Mouse (Mus musculus): ENCODE measurements around the gene Tcam1.
"Not testable (repeated sequence)": the region's sequence is repeated elsewhere in the genome, so short reads cannot be mapped to it uniquely, and the experiment has no call there.

Tcam1 gene

DNA sequence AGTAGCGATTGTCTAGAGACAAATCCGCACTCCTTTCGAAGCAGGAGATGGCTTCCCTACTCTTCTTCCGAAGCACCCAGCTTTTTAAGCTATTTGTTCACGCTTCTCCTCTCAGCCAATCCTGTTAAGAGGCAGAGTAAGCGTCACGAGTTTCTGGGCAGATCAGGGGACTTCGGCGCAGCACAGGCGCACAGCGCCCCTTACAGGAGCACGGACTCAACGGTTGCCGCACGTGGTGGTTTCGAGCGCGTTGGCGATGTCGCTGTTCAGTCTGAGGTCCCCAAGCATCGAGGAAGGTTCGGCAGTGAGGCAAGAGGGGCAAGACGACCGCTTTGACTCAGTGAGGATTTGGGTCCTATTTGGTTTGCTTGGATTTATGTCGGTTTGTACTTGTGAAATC is at the start of gene Tcam1:
Gene Tcam1, plus strand, starts transcription at position 219 of the 400 bp plus-strand sequence.
- peak; percentile 89 for DNase-seq (ENCODE audit: low spot score)

DNA sequence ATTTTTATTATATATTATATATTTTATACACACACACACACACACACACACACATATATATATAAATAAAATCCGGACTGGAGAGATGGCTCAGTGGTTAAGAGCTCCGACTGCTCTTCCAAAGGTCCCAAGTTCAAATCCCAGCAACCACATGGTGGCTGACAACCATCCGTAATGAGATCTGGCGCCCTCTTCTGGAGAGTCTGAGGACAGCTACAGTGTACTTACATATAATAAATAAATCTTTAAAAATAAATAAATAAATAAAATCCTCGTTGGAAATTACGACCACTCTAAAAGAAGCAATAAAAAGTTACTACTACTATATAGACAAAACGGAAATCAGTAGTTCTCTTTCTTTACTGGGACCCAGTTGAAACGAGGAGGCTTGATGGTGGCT is 42.5 kb upstream of the Tcam1 start:
- DNase-seq (ENCODE audit: low spot score), result not testable (repeated sequence)

- DNase-seq (ENCODE audit: low spot score), result no peak
Measured at GRCm38 (mm10) chr11:106246834-106247233, 29.6 kb upstream of the Tcam1 start.

- DNase-seq (ENCODE audit: low spot score), result peak; percentile 40
Measured at GRCm38 (mm10) chr11:106249326-106249725, 27.1 kb upstream of the Tcam1 start.

- no peak for DNase-seq (ENCODE audit: low spot score)
Measured at GRCm38 (mm10) chr11:106254767-106255166, 21.7 kb upstream of the Tcam1 start.

GRCm38 (mm10) chr11:106255174-106255573 is 21.3 kb upstream of the Tcam1 start:
- DNase-seq (ENCODE audit: low spot score), result no peak

DNA sequence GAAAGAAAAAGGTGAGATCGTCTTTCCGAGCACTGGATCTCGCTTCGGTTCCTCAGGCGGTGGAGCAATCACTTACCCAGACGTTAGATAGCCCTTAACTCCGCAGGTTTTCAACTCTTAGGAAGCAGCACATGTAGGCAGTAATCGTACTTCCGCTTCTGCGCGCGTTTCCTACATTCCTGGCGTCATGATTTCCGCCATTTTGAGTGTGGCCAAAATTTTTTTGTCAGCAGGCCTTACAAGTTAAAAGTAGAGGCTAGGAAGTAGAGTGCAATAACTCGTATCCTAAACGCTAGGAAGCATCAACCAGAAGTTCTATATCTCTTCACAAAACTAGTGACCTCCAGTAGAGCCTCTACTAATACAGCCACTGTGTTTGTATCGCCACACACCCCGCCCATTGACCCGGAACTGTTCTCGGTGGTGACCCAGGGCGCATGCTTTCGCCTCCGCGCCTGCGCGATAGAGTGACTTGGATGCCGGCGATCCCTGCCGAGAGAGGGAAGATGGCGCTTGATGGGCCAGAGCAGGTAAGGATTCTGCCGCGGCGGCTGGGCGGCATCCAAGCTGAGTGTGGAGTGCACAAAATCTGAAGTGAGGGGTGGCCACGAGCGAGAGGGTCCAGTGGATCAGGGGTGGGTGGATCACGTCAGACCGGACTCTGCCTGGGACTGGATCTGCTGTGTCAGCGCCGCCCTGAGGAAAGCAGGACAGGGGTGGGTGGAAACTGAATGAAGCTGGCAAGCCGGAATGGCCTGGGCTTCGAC is 20.6 kb upstream of the Tcam1 start, which contains the start of the genes Ftsj3 and Psmc5:
Gene Ftsj3, minus strand, starts transcription at position 395 of the 767 bp plus-strand sequence.
Gene Psmc5, plus strand, starts transcription at position 470 of the 767 bp plus-strand sequence.
- DNase-seq (ENCODE audit: low spot score), result peak; percentile 96

DNA sequence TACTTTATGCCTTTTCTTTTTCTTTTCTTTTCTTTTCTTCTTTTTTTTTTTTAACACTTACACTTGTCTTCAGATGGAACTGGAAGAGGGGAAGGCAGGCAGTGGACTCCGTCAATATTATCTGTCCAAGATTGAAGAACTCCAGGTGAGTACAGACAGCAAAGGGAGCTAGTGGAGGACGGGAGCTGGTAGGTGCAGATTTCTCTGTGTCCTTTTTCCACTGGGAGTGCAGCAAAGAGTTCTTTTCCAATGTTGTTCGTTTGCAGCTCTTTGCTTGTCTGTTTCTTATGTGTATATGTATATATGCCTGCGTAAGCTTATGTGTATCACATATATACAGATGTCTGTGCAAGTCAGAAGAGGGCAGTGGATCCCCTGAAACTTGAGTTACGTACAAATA is 19.7 kb upstream of the Tcam1 start:
- no peak for DNase-seq (ENCODE audit: low spot score)

GRCm38 (mm10) chr11:106260826-106261450 is 15.5 kb upstream of the Tcam1 start:
- no peak for DNase-seq (ENCODE audit: low spot score)

- DNase-seq (ENCODE audit: low spot score), result no peak
Measured at GRCm38 (mm10) chr11:106263963-106264362, 12.5 kb upstream of the Tcam1 start.

DNA sequence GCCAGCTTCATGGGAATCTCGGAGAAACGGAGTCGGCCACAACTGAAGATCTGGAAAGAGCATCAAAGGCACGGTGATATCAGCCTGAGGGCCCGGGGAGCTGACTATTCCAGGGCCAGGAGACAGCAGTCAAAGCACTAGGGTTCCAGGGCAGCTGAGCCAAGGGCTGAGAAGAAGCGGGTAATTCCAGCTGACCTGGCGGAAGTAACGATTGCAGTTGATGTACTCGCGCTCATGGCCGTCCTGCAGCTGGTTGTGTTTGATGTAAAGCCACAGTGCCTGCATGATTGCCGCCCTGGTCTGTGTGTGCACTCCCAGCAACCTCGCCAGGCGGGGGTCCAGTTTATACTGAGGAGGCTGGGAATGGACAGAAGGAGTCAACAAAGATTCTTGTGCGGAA is 11.5 kb upstream of the Tcam1 start:
- DNase-seq (ENCODE audit: low spot score), result no peak

DNA sequence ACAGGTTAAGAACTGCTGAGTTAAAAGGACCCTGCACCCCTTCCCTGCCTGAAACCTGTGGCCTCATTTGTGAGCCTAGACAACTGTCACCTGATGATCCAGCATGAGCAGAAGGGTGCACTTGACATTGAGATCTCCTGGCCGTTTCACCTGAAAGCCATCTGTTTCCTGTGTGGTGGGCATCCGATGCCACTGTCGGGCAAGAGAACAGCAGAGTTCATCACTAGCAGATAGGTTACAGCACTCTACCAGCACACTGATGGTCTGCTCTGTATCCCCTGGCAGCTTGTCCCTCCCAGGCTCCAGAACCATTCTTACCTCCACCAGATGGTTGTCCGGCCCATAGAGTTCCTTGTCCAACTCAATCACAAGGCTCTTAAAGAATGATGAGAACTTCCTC is 10.9 kb upstream of the Tcam1 start:
- no peak for DNase-seq (ENCODE audit: low spot score)

- DNase-seq (ENCODE audit: low spot score), result no peak
Measured at GRCm38 (mm10) chr11:106266431-106266830, 10.0 kb upstream of the Tcam1 start.

GRCm38 (mm10) chr11:106267311-106267852 is 9.1 kb upstream of the Tcam1 start:
- DNase-seq (ENCODE audit: low spot score), result no peak

- DNase-seq (ENCODE audit: low spot score), result no peak
Measured at GRCm38 (mm10) chr11:106267871-106268270, 8.6 kb upstream of the Tcam1 start.

GRCm38 (mm10) chr11:106268326-106269059 is 8.0 kb upstream of the Tcam1 start:
- peak; percentile 53 for DNase-seq (ENCODE audit: low spot score)

DNA sequence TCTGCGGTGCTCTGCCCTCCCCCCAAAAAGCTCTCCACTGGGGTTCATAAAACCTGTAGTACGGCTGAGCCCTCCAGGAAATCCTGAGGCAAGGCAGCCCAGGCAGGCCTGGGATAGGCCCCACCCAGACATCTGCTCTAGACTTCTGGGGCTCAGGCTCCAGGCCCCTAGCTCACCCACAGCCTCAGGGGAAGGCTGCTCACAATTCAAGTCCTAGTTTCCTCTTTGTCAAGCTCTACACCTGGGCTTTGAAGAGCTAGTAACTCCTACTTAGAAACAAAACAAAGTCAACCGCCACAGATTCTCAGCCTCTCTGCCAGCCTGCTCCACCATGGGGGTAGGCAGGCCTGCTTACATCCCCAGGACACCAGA is 7.4 kb upstream of the Tcam1 start:
- DNase-seq (ENCODE audit: low spot score), result peak; percentile 17

DNA sequence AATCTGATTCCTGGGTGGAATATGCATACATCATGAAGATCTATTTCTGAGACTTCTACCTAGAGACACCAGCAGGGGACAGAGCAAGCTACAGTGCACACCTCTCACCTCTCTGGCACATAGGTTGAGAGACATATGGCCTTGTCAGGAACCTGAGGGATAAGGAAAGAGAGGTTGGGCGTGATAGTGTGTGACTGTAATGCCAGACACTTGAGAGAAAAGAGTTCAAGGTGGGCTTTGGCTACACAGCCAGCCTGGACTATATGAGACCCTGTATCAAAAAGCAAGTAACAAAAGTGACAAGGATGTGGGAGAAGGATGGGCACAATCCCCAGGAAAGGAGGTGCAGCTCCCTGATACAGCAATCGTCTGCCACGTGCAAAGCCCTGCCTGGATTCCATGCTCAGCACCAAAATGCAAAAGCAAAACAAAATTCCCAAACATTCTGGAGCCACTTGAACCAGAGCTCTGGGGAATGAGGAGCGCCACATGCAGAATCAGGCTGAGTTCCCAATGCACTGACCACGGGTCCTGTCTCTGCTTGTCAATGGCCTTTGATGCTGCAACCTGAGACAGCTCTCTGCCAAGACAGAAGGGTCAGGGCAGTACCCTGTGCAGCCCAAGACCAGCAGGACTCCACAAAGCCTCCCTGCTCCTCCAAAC is 5.2 kb upstream of the Tcam1 start:
- DNase-seq (ENCODE audit: low spot score), result no peak

DNA sequence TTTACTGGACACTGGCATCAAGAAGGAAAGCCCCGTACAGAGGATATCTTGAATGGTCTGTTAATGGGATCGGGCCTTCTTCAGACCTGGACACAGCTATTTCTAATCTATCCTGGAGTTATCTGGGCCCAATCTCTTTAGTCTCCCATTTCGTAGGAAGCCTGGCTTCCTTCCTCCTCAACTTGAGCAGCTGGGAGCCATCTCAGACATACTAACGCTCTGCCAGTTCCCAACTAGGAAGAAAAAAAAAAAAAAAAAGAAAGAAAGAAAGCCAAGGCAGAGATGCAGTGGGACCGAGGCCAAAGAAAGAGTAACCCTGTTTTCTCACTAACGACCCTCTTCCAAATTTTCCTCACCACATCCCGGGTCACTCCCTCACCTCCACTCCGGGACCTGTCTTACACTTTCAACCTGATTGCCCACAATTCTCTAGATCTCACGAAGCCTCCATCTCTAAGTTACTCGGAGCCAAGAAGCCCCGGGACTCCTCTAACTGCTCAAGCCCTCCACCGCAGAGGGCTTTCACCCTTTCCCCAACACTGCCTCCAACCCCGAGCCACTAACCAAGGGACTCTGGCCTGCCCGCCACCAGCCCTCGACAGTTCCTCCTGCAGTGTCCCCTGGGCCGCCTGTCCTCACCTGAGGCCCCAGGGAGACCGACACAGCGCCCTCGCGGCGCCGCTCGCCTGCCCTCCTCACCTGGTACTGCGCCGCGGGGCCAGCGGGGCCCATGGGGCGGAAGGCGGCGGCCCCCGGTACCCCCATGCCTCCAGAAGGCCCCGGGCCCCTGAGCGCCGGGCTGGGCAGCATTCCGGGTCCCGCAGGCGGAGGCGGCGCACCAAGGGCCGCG is 4.5 kb upstream of the Tcam1 start:
- no peak for DNase-seq (ENCODE audit: low spot score)

GRCm38 (mm10) chr11:106272644-106273310 is 3.7 kb upstream of the Tcam1 start, which contains the start of gene Smarcd2:
Smarcd2 (minus strand) TSS chr11:106272972.
- DNase-seq (ENCODE audit: low spot score), result peak; percentile 100
